Mouse (Mus musculus): ENCODE measurements around the gene Fbxo46.

- TF ChIP-seq CTCF (IDR thresholded peaks at IDR 0.05; ENCODE audit: low read depth, low read length) = no peak
- TF ChIP-seq POLR2A (IDR thresholded peaks at IDR 0.05; ENCODE audit: extremely low read depth, insufficient read depth, low read length) = no peak
Measured at GRCm38 (mm10) chr7:19148180-19148874, 28.7 kb downstream of the Fbxo46 start.
